Mouse (Mus musculus) ES-Bruce4 (cell line): ENCODE data around the gene Cwf19l1. TPM values are rescaled to one million over a fixed set of nuclear protein-coding genes. Genes with fewer than 3 reads are reported as not detected.

Experiments
- H3K27ac ChIP-seq: 2 replicates; pipeline ENCODE4 v1.5.1; 2012; ENCODE audit warnings: low read length, inconsistent platforms; ENCODE audit not compliant: insufficient read depth
- H3K27me3 ChIP-seq: 2 replicates; pipeline ENCODE4 v1.6.1; 2012; ENCODE audit warnings: mild to moderate bottlenecking, low read length, inconsistent platforms; ENCODE audit not compliant: control insufficient read depth, poor library complexity, insufficient read depth, severe bottlenecking
- H3K36me3 ChIP-seq: 2 replicates; pipeline ENCODE4 v1.6.1; 2012; ENCODE audit warnings: inconsistent platforms, mild to moderate bottlenecking, low read length, moderate library complexity; ENCODE audit not compliant: control insufficient read depth, poor library complexity, insufficient read depth, severe bottlenecking
- H3K4me1 ChIP-seq: one replicate; pipeline ENCODE4 v1.8.1; 2011; ENCODE audit warnings: low read length; ENCODE audit not compliant: control insufficient read depth, insufficient read depth
- H3K4me3 ChIP-seq: 2 replicates; pipeline ENCODE4 v1.5.1; 2011; ENCODE audit warnings: low read depth, mild to moderate bottlenecking, low read length
- H3K9ac ChIP-seq: 2 replicates; pipeline ENCODE4 v1.6.1; 2012; ENCODE audit warnings: low read depth, mild to moderate bottlenecking, inconsistent platforms; ENCODE audit not compliant: poor library complexity, severe bottlenecking
- H3K9me3 ChIP-seq: replicated peaks from 2 replicates; pipeline ENCODE4 v1.6.1; 2012; ENCODE audit warnings: mild to moderate bottlenecking, low read length, inconsistent platforms; ENCODE audit not compliant: control insufficient read depth, poor library complexity, insufficient read depth, severe bottlenecking
- CTCF ChIP-seq: IDR thresholded peaks from one replicate; pipeline ENCODE4 v1.8.1; 2011; ENCODE audit warnings: low read depth, low read length
- EP300 ChIP-seq: IDR thresholded peaks from 2 replicates; pipeline ENCODE4 v1.6.1; 2011; ENCODE audit warnings: low read depth, low read length; ENCODE audit not compliant: insufficient read depth
- POLR2A ChIP-seq: IDR thresholded peaks from one replicate; pipeline ENCODE4 v1.8.1; 2011; ENCODE audit warnings: low read length; ENCODE audit not compliant: insufficient read depth
- polyA plus RNA-seq: library from polyadenylated mRNA; stranded (reverse); fragments of >200 nt; gene quantifications from 2 replicates; pipeline ENCODE4 v1.2.4, GENCODE M21; 2011; ENCODE audit warnings: low read depth; ENCODE audit not compliant: missing spikeins, insufficient read depth, insufficient read length

The Cwf19l1 gene
- polyA plus RNA-seq = 34.7 and 39.2 TPM in 2 replicates

DNA sequence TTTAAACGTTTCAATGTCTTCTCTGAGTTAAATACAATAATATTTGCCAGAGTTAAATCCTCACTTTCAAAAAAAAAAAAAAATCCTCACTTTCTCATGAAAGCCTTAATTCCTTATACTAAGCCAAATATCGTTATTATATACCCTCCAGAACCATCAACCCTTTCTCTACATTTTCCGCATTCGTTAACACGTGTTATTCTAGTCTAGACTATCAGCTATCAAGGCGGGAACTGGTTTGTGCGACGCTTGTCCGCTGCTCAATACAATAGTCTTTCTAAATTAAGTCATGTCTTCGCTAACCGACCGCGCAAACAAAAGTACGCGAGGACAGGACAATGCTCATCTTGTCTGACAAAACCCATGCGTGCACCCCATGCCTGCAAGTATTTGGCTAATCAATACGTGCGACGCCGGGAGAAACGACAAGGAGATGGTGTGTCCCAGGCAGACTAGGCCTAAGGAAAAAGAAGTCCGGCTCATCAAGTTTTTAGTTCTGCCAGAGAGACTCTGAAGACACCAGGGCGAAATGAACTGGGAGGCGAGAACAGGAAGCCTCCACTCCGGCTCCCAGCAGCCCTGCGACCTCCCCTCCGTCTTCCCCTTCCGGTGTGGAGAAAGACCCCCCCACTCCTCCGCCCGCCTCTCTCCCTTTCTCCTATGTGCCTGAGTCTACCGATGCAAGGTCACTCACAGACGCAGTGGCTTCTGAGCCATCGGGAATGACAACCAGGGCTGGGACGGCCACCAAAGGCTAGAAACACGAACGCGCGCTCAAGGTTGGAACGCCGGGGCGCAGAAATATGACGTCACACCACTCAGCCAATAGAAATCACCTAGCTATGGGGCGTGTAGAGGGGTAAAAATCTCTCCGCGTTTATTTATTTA lies at the start of gene Cwf19l1:
Gene Cwf19l1 (minus strand): TSS at position 805 of the 888 bp plus-strand sequence.
- H3K9ac ChIP-seq = peak within 1 kb of the TSS; percentile 88
- H3K9me3 ChIP-seq = no peaks in the 10 kb centered on the region
- TF ChIP-seq CTCF (no peak), EP300 (no peak), POLR2A (no peak)
- H3K4me3 ChIP-seq = peak within 1 kb of the TSS; percentile 100
- H3K27ac ChIP-seq = peak within 1 kb of the TSS; percentile 93
- H3K36me3 ChIP-seq = peaks cover 14% of the 10 kb centered on the region
- no peaks in the 10 kb centered on the region for H3K27me3 ChIP-seq
- no peaks in the 10 kb centered on the region for H3K4me1 ChIP-seq

DNA sequence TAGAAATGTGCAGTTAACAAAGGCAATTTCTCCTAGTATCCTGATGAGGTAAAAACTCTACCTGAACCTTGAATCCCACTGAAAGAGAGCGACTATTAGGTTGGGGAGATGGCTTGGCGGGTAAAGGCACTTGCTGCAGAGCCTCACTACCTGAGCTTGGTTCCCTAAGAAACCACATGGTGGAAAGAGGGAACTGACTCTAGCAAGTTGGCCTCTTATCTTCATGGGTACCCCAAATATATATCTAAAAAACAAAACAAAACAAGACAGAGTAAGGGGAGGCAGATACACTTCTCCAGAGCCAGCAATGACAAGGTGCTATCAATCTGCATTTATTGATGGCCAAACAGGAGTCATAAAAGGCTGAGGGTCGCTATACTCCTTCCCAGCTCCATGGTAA lies 48.3 kb upstream of the Cwf19l1 start:
- H3K4me1 ChIP-seq = no peaks in the 10 kb centered on the region
- TF ChIP-seq POLR2A = no peak
- no peak for TF ChIP-seq EP300
- TF ChIP-seq CTCF = no peak
- no peaks in the 10 kb centered on the region for H3K36me3 ChIP-seq
- no peak overlapping the region for H3K27ac ChIP-seq
- no peaks in the 10 kb centered on the region for H3K27me3 ChIP-seq
- no peak overlapping the region for H3K4me3 ChIP-seq
- H3K9me3 ChIP-seq = no peaks in the 10 kb centered on the region
- no peak overlapping the region for H3K9ac ChIP-seq

DNA sequence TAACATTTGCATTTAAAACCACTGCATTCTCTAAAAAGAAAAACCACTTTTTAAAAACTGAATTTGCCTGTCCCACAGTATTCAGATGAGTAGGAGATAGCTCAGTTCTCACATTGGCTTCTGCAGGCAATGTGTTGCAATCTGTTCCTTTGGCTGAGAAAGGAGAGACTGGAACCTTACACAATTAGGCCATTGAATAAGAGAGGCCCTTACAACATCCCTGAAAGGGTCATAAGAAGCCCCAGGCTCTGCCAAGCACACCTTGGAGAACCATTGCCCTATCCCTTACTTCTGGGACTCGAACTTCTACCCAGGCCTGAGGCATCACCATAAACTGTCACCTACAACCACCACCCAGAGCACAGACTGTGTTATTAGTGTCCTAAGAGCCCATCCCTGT lies 44.8 kb upstream of the Cwf19l1 start:
- Histone ChIP-seq H3K27me3 (no peaks in the 10 kb centered on the region), H3K9ac (no peak overlapping the region), H3K9me3 (no peaks in the 10 kb centered on the region; the same call in 1 of the 2 replicates), H3K27ac (no peak overlapping the region), H3K4me3 (no peak overlapping the region), H3K36me3 (no peaks in the 10 kb centered on the region), H3K4me1 (no peaks in the 10 kb centered on the region)
- TF ChIP-seq EP300 (no peak), POLR2A (no peak), CTCF (no peak)

GRCm38 (mm10) chr19:44176741-44177140 lies 41.1 kb upstream of the Cwf19l1 start:
- H3K36me3 ChIP-seq = no peaks in the 10 kb centered on the region
- H3K27me3 ChIP-seq = 0 out of 2 replicates have a peak, but pooled peaks cover 1% of the 10 kb centered on the region
- H3K9ac ChIP-seq = no peak overlapping the region
- no peaks in the 10 kb centered on the region for H3K4me1 ChIP-seq
- TF ChIP-seq EP300 (no peak), POLR2A (no peak), CTCF (no peak)
- H3K9me3 ChIP-seq = no peaks in the 10 kb centered on the region; the same call in 1 of the 2 replicates
- H3K27ac ChIP-seq = no peak overlapping the region
- no peak overlapping the region for H3K4me3 ChIP-seq

- TF ChIP-seq EP300 = no peak
- Histone ChIP-seq H3K4me3 (no peak overlapping the region), H3K27ac (no peak overlapping the region), H3K4me1 (no peaks in the 10 kb centered on the region), H3K9ac (no peak overlapping the region), H3K9me3 (no peaks in the 10 kb centered on the region; the same call in 1 of the 2 replicates), H3K27me3 (0 out of 2 replicates have a peak, but pooled peaks cover 1% of the 10 kb centered on the region), H3K36me3 (no peaks in the 10 kb centered on the region)
Measured at GRCm38 (mm10) chr19:44174835-44175234, 39.2 kb upstream of the Cwf19l1 start.

DNA sequence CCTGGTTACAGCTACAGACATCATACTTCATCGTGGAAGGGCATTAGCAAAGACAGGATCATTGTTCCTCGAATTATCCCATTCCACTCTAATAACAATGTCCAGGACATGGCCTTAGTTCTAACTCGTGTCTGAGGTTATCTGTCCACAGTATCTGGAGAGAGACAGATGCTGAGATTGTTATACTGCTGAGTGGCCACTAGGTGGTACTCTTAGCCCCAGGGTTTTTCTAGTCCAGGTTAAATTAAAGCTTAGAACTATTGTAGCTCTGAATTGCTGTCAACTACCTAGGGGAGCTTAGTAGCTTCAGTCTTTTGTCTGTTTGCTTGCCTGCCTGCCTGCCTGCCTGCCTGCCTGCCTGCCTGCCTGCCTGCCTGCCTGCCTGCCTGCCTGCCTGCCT lies 25.8 kb upstream of the Cwf19l1 start:
- peaks cover 3% of the 10 kb centered on the region; the same call in 1 of the 2 replicates for H3K9me3 ChIP-seq
- H3K4me1 ChIP-seq = no peaks in the 10 kb centered on the region
- TF ChIP-seq CTCF (no peak), EP300 (no peak), POLR2A (no peak)
- no peak overlapping the region for H3K4me3 ChIP-seq
- no peaks in the 10 kb centered on the region for H3K36me3 ChIP-seq
- H3K9ac ChIP-seq = no peak overlapping the region
- H3K27me3 ChIP-seq = no peaks in the 10 kb centered on the region
- no peak overlapping the region for H3K27ac ChIP-seq
